Mouse (Mus musculus) ovary, adult 10 weeks (tissue): ENCODE measurements around the gene Prl2c2. TPM values are rescaled to one million over a fixed set of nuclear protein-coding genes. Genes with fewer than 3 reads are reported as not detected.

Source experiments
- polyA plus RNA-seq: library from polyadenylated mRNA; stranded (reverse); fragments of 350-450 nt; fragmentation: Illumina TruSeq; extraction: RNeasy Lipid Tissue Mini Kit (QIAGEN cat#74804); gene quantifications from one replicate; pipeline ENCODE4 v1.2.3, GENCODE M21; 2014

Gene Prl2c2
- not detected for polyA plus RNA-seq

DNA sequence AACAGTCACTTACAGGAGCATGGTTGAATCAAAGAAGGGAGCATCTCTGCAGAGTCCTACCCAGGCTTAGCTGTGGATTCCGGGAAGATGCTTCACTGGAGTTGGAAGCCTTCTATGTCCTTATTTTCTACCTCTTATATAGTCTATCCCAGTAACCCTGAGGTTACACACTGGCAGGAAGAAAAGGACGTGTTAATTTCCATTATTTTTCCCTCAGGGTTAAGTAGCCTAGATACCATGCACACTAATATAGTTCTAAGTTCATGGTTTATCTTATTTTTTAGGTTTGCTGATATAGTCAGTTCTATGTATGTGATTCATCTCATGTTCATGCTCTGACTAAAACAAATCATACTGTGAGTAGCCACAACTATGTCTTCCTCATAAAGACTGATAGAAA, at the start of gene Prl2c2:
TSS of gene Prl2c2 (minus strand) at position 101 of the 400 bp plus-strand sequence.

Other genes with a start within 250 kb of the Prl2c2 start
- gene Prl2c3, start 205.3 kb downstream of the Prl2c2 start, polyA plus RNA-seq: not detected
- gene Prl2c5, start 177.3 kb upstream of the Prl2c2 start, polyA plus RNA-seq: not detected